Mouse (Mus musculus) lung, adult 2 months (tissue): ENCODE results near the gene Lekr1.

Experiments
- CTCF ChIP-seq: fragments of 200-500 bp; IDR thresholded peaks from 2 replicates; pipeline ENCODE4 v1.5.1; 2011; ENCODE audit warnings: mild to moderate bottlenecking, low read length, control low read depth; ENCODE audit not compliant: insufficient read depth
- POLR2A ChIP-seq: fragments of 200-500 bp; IDR thresholded peaks from 2 replicates; pipeline ENCODE4 v1.6.1; 2011; ENCODE audit warnings: low read depth, mild to moderate bottlenecking, control low read depth, low read length, borderline replicate concordance; ENCODE audit errors: extremely low read depth

DNA sequence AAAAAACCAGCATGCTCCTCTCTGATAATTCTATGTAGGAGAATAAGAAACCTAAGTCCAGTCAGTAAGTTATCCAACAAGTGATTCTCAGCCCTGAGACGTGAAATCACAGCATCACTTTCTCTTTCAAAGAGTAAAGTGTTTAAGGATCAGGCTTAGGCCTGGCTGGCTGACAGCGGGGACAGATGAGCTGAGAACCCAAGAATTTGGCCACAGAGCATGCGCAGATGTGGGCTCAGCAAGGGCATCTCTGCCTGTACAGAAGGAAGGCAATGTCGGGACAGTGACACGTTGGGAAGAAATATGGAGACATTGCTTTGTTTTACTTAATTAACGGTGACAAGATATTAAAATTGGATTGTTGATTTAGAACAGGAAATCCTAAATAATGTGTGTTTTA lies 160.7 kb downstream of the Lekr1 start:
- TF ChIP-seq POLR2A = no peak
- TF ChIP-seq CTCF = no peak
